Mouse (Mus musculus): ENCODE results near the gene Pxt1. TPM values are rescaled to one million over a fixed set of nuclear protein-coding genes. Genes with fewer than 3 reads are reported as not detected.
A peak's percentile ranks its signal among the peaks of the same experiment; 100 is the strongest.

Pxt1 gene
- polyA plus RNA-seq, 1 experiment from 2014 or later = 0.18 TPM

GRCm38 (mm10) chr17:28916520-28916919 is 27.1 kb downstream of the Pxt1 start:
- no peak for TF ChIP-seq EP300 (optimal IDR thresholded peaks at IDR 0.05)
- no peak for TF ChIP-seq CTCF (IDR thresholded peaks at IDR 0.05; ENCODE audit: low read depth)
- no peak for ATAC-seq (ENCODE audit: low FRiP score, low TSS enrichment)
- H3K9me3 ChIP-seq (ENCODE audit: control insufficient read depth, low read length) = no peaks in the 10 kb centered on the region
- no peak overlapping the region for H3K4me2 ChIP-seq (replicated peaks; ENCODE audit: low read depth)
- DNase-seq (ENCODE audit: low spot score) = no peak
- H3K27me3 ChIP-seq (ENCODE audit: control insufficient read depth, insufficient read depth, low read length) = no peaks in the 10 kb centered on the region
- no peaks in the 10 kb centered on the region for H3K36me3 ChIP-seq (ENCODE audit: control insufficient read depth, insufficient read depth, low read length)
- no peak overlapping the region for H3K9ac ChIP-seq (ENCODE audit: low read length)
- H3K27ac ChIP-seq (replicated peaks) = no peak overlapping the region
- H3K4me3 ChIP-seq (ENCODE audit: low read depth, low read length) = no peak overlapping the region
- no peaks in the 10 kb centered on the region for H3K4me1 ChIP-seq (replicated peaks; ENCODE audit: control insufficient read depth, insufficient read depth)
- 92% methylated on average over 1 of the region's 1 CpGs for WGBS

GRCm38 (mm10) chr17:28915060-28915628 is 28.5 kb downstream of the Pxt1 start, which contains the start of gene 4930539E08Rik:
Gene 4930539E08Rik, minus strand, starts transcription at chr17:28915324.
- no peak within 1 kb of the TSS for H3K27ac ChIP-seq (replicated peaks)
- H3K27me3 ChIP-seq (ENCODE audit: control insufficient read depth, insufficient read depth, low read length) = no peaks in the 10 kb centered on the region
- no peaks in the 10 kb centered on the region for H3K4me1 ChIP-seq (replicated peaks; ENCODE audit: control insufficient read depth, insufficient read depth)
- H3K4me3 ChIP-seq (ENCODE audit: low read depth, low read length) = no peak within 1 kb of the TSS
- H3K4me2 ChIP-seq (replicated peaks; ENCODE audit: low read depth) = no peak within 1 kb of the TSS
- DNase-seq (ENCODE audit: low spot score) (peak; percentile 36), ATAC-seq (ENCODE audit: low FRiP score, low TSS enrichment) (peak; percentile 43; the same call in 1 of the 2 replicates)
- H3K9me3 ChIP-seq (ENCODE audit: control insufficient read depth, low read length) = no peaks in the 10 kb centered on the region
- WGBS = 66% methylated on average over 12 of the region's 12 CpGs
- no peak for TF ChIP-seq CTCF (IDR thresholded peaks at IDR 0.05; ENCODE audit: low read depth)
- no peak for TF ChIP-seq EP300 (optimal IDR thresholded peaks at IDR 0.05)
- H3K36me3 ChIP-seq (ENCODE audit: control insufficient read depth, insufficient read depth, low read length) = no peaks in the 10 kb centered on the region
- no peak within 1 kb of the TSS for H3K9ac ChIP-seq (ENCODE audit: low read length)

GRCm38 (mm10) chr17:28913940-28914339 is 29.7 kb downstream of the Pxt1 start:
- peak; percentile 48; the same call in 1 of the 2 replicates for ATAC-seq (ENCODE audit: low FRiP score, low TSS enrichment)
- H3K27ac ChIP-seq (replicated peaks) = peak overlapping the region; percentile 40; the same call in 1 of the 2 replicates
- H3K4me2 ChIP-seq (replicated peaks; ENCODE audit: low read depth) = no peak overlapping the region
- H3K4me1 ChIP-seq (replicated peaks; ENCODE audit: control insufficient read depth, insufficient read depth) = no peaks in the 10 kb centered on the region
- no peak overlapping the region for H3K4me3 ChIP-seq (ENCODE audit: low read depth, low read length)
- TF ChIP-seq CTCF (IDR thresholded peaks at IDR 0.05; ENCODE audit: low read depth) (no peak), EP300 (optimal IDR thresholded peaks at IDR 0.05) (no peak)
- H3K9me3 ChIP-seq (ENCODE audit: control insufficient read depth, low read length) = no peaks in the 10 kb centered on the region
- no peaks in the 10 kb centered on the region for H3K36me3 ChIP-seq (ENCODE audit: control insufficient read depth, insufficient read depth, low read length)
- WGBS = 46% methylated on average over 6 of the region's 6 CpGs
- no peak for DNase-seq (ENCODE audit: low spot score)
- no peaks in the 10 kb centered on the region for H3K27me3 ChIP-seq (ENCODE audit: control insufficient read depth, insufficient read depth, low read length)
- no peak overlapping the region for H3K9ac ChIP-seq (ENCODE audit: low read length)

GRCm38 (mm10) chr17:28913200-28913599 is 30.4 kb downstream of the Pxt1 start:
- TF ChIP-seq EP300 (optimal IDR thresholded peaks at IDR 0.05) (no peak), CTCF (IDR thresholded peaks at IDR 0.05; ENCODE audit: low read depth) (no peak)
- WGBS = 27% methylated on average over 5 of the region's 5 CpGs
- no peak overlapping the region for H3K27ac ChIP-seq (replicated peaks)
- H3K4me3 ChIP-seq (ENCODE audit: low read depth, low read length) = no peak overlapping the region
- no peak overlapping the region for H3K4me2 ChIP-seq (replicated peaks; ENCODE audit: low read depth)
- no peaks in the 10 kb centered on the region for H3K4me1 ChIP-seq (replicated peaks; ENCODE audit: control insufficient read depth, insufficient read depth)
- no peaks in the 10 kb centered on the region for H3K9me3 ChIP-seq (ENCODE audit: control insufficient read depth, low read length)
- H3K36me3 ChIP-seq (ENCODE audit: control insufficient read depth, insufficient read depth, low read length) = no peaks in the 10 kb centered on the region
- ATAC-seq (ENCODE audit: low FRiP score, low TSS enrichment) (peak; percentile 84), DNase-seq (ENCODE audit: low spot score) (peak; percentile 80)
- no peaks in the 10 kb centered on the region for H3K27me3 ChIP-seq (ENCODE audit: control insufficient read depth, insufficient read depth, low read length)
- no peak overlapping the region for H3K9ac ChIP-seq (ENCODE audit: low read length)

GRCm38 (mm10) chr17:28910139-28910538 is 33.5 kb downstream of the Pxt1 start:
- no peak overlapping the region for H3K27ac ChIP-seq (replicated peaks)
- 37% methylated on average over 7 of the region's 7 CpGs for WGBS
- DNase-seq (ENCODE audit: low spot score) = peak; percentile 62
- no peak overlapping the region for H3K9ac ChIP-seq (ENCODE audit: low read length)
- H3K4me1 ChIP-seq (replicated peaks; ENCODE audit: control insufficient read depth, insufficient read depth) = no peaks in the 10 kb centered on the region
- TF ChIP-seq CTCF (IDR thresholded peaks at IDR 0.05; ENCODE audit: low read depth) = peak; percentile 58
- TF ChIP-seq EP300 (optimal IDR thresholded peaks at IDR 0.05) = no peak
- ATAC-seq (ENCODE audit: low FRiP score, low TSS enrichment) = 0 out of 2 replicates have a peak, but pooled peaks have one; percentile 22
- no peaks in the 10 kb centered on the region for H3K9me3 ChIP-seq (ENCODE audit: control insufficient read depth, low read length)
- H3K36me3 ChIP-seq (ENCODE audit: control insufficient read depth, insufficient read depth, low read length) = no peaks in the 10 kb centered on the region
- no peak overlapping the region for H3K4me3 ChIP-seq (ENCODE audit: low read depth, low read length)
- H3K27me3 ChIP-seq (ENCODE audit: control insufficient read depth, insufficient read depth, low read length) = no peaks in the 10 kb centered on the region
- no peak overlapping the region for H3K4me2 ChIP-seq (replicated peaks; ENCODE audit: low read depth)

- Histone ChIP-seq H3K27me3 (ENCODE audit: control insufficient read depth, insufficient read depth, low read length) (no peaks in the 10 kb centered on the region), H3K36me3 (ENCODE audit: control insufficient read depth, insufficient read depth, low read length) (no peaks in the 10 kb centered on the region), H3K9me3 (ENCODE audit: control insufficient read depth, low read length) (no peaks in the 10 kb centered on the region), H3K27ac (replicated peaks) (no peak overlapping the region), H3K4me3 (ENCODE audit: low read depth, low read length) (peak overlapping the region; percentile 4; the same call in 1 of the 2 replicates), H3K4me2 (replicated peaks; ENCODE audit: low read depth) (peak overlapping the region; percentile 47), H3K9ac (ENCODE audit: low read length) (0 out of 2 replicates have a peak overlapping the region, but pooled peaks have one; percentile 48), H3K4me1 (replicated peaks; ENCODE audit: control insufficient read depth, insufficient read depth) (no peaks in the 10 kb centered on the region)
- ATAC-seq (ENCODE audit: low FRiP score, low TSS enrichment) = no peak
- DNase-seq (ENCODE audit: low spot score) = peak; percentile 76
- TF ChIP-seq EP300 (optimal IDR thresholded peaks at IDR 0.05) = no peak
- peak; percentile 78 for TF ChIP-seq CTCF (IDR thresholded peaks at IDR 0.05; ENCODE audit: low read depth)
- 16% methylated on average over 29 of the region's 29 CpGs for WGBS
Observed at GRCm38 (mm10) chr17:28909252-28909941, 34.2 kb downstream of the Pxt1 start.
